Mouse (Mus musculus) brain, embryonic 18.5 days (tissue): ENCODE results near the gene Ccser2.
"Not testable (repeated sequence)": the region's sequence is repeated elsewhere in the genome, so short reads cannot be mapped to it uniquely, and the experiment has no call there.

Experiments used
- DNase-seq: peaks from one replicate; pipeline ENCODE4 v3.0.0-alpha.2; 2012; ENCODE audit warnings: low read depth, low spot score

Ccser2 gene

GRCm38 (mm10) chr14:36968628-36969147, at the start of gene Ccser2:
Gene Ccser2 (minus strand): TSS chr14:36968777.
- peak; percentile 86 for DNase-seq

GRCm38 (mm10) chr14:37015894-37016293, 47.3 kb upstream of the Ccser2 start:
- DNase-seq = no peak

- no peak for DNase-seq
These were observed 45.1 kb upstream of the Ccser2 start for GRCm38 (mm10) chr14:37013644-37014043.

GRCm38 (mm10) chr14:37009686-37010085, 41.1 kb upstream of the Ccser2 start:
- DNase-seq = no peak

GRCm38 (mm10) chr14:37006489-37006888, 37.9 kb upstream of the Ccser2 start:
- DNase-seq = no peak

GRCm38 (mm10) chr14:37005865-37006264, 37.3 kb upstream of the Ccser2 start:
- no peak for DNase-seq

- DNase-seq = no peak
These were observed 35.0 kb upstream of the Ccser2 start for GRCm38 (mm10) chr14:37003431-37004095.

GRCm38 (mm10) chr14:37002852-37003251, 34.3 kb upstream of the Ccser2 start:
- no peak for DNase-seq

- not testable (repeated sequence) for DNase-seq
These were observed 32.2 kb upstream of the Ccser2 start for GRCm38 (mm10) chr14:37000780-37001179.

GRCm38 (mm10) chr14:36989784-36990183, 21.2 kb upstream of the Ccser2 start:
- no peak for DNase-seq

- DNase-seq = no peak
These were observed 17.1 kb upstream of the Ccser2 start for GRCm38 (mm10) chr14:36985693-36986092.

GRCm38 (mm10) chr14:36975019-36975418, 6.4 kb upstream of the Ccser2 start:
- no peak for DNase-seq

- no peak for DNase-seq
These were observed 2.6 kb upstream of the Ccser2 start for GRCm38 (mm10) chr14:36971211-36971610.

GRCm38 (mm10) chr14:36969861-36970420, 1.4 kb upstream of the Ccser2 start:
- DNase-seq = no peak

GRCm38 (mm10) chr14:36968076-36968627, 425 bp downstream of the Ccser2 start:
- DNase-seq = peak; percentile 4

GRCm38 (mm10) chr14:36965421-36965820, 3.2 kb downstream of the Ccser2 start:
- no peak for DNase-seq

GRCm38 (mm10) chr14:36962477-36962876, 6.1 kb downstream of the Ccser2 start:
- DNase-seq = no peak

- no peak for DNase-seq
These were observed 10.9 kb downstream of the Ccser2 start for GRCm38 (mm10) chr14:36957719-36958118.

GRCm38 (mm10) chr14:36957261-36957660, 11.3 kb downstream of the Ccser2 start:
- DNase-seq = no peak

- DNase-seq = no peak
These were observed 11.9 kb downstream of the Ccser2 start for GRCm38 (mm10) chr14:36956717-36957116.

GRCm38 (mm10) chr14:36952687-36953426, 15.7 kb downstream of the Ccser2 start:
- DNase-seq = no peak

GRCm38 (mm10) chr14:36952142-36952541, 16.4 kb downstream of the Ccser2 start:
- no peak for DNase-seq
